Mouse (Mus musculus) forebrain, embryonic 14.5 days (tissue): Measurements from ENCODE around the gene 2210016F16Rik. TPM values are rescaled to one million over a fixed set of nuclear protein-coding genes. Genes with fewer than 3 reads are reported as not detected.
"Not testable (repeated sequence)": the region's sequence is repeated elsewhere in the genome, so short reads cannot be mapped to it uniquely, and the experiment has no call there.

Experiments
- ATAC-seq: fragments of 200-750 bp; cut with Nextera tagmentation; 2 replicates; pipeline ENCODE4 v1.8.0; 2017; ENCODE audit warnings: mild to moderate bottlenecking, moderate library complexity
- DNase-seq: peaks from one replicate; pipeline ENCODE4 v3.0.0-alpha.2; 2015; ENCODE audit warnings: low spot score
- H3K27ac ChIP-seq: fragments of 300-500 bp; sonication (generic); 2 replicates; pipeline ENCODE4 v1.5.1; 2014; ENCODE audit warnings: low read depth, mild to moderate bottlenecking, control low read depth, low read length, moderate library complexity
- H3K27me3 ChIP-seq: fragments of 300-500 bp; sonication (generic); replicated peaks from 2 replicates; pipeline ENCODE4 v1.6.1; 2014; ENCODE audit warnings: low read length, control low read depth, mixed read lengths; ENCODE audit not compliant: control insufficient read depth, insufficient read depth
- H3K36me3 ChIP-seq: fragments of 300-500 bp; sonication (generic); 2 replicates; pipeline ENCODE4 v1.6.1; 2014; ENCODE audit warnings: low read length, control low read depth; ENCODE audit not compliant: control insufficient read depth, insufficient read depth
- H3K4me1 ChIP-seq: fragments of 300-500 bp; sonication (generic); 2 replicates; pipeline ENCODE4 v1.6.1; 2014; ENCODE audit warnings: antibody characterized with exemption, low read length, control low read depth; ENCODE audit not compliant: control insufficient read depth, insufficient read depth
- H3K4me2 ChIP-seq: fragments of 300-500 bp; sonication (generic); 2 replicates; pipeline ENCODE4 v1.6.1; 2014; ENCODE audit warnings: mild to moderate bottlenecking, control low read depth, low read length
- H3K4me3 ChIP-seq: fragments of 300-500 bp; sonication (generic); 2 replicates; pipeline ENCODE4 v1.5.1; 2014; ENCODE audit warnings: low read depth, low read length, control low read depth
- H3K9ac ChIP-seq: fragments of 300-500 bp; sonication (generic); 2 replicates; pipeline ENCODE4 v1.6.1; 2014; ENCODE audit warnings: mild to moderate bottlenecking, low read length, control low read depth, moderate library complexity
- H3K9me3 ChIP-seq: fragments of 300-500 bp; sonication (generic); replicated peaks from 2 replicates; pipeline ENCODE4 v1.6.1; 2016; ENCODE audit warnings: low read length, control low read depth, mixed read lengths; ENCODE audit not compliant: control insufficient read depth
- WGBS: fragments of 180-500 bp; shearing (Covaris S2); extraction: QIAGEN DNeasy Blood & Tissue Kit; methylation state at CpG from one replicate; pipeline ENCODE4 v1.1.7; 2014; 5-methylcytosine and 5-hydroxymethylcytosine counted together
- polyA plus RNA-seq: library from polyadenylated mRNA; unstranded; fragments of >200 nt; fragmentation: Nextera tagmentation; extraction: Ambion mirVana; gene quantifications from 2 replicates; pipeline ENCODE4 v1.2.1, GENCODE M21; 2014

Gene 2210016F16Rik
- polyA plus RNA-seq, 1 experiment from 2014 or later: 28.9 TPM

DNA sequence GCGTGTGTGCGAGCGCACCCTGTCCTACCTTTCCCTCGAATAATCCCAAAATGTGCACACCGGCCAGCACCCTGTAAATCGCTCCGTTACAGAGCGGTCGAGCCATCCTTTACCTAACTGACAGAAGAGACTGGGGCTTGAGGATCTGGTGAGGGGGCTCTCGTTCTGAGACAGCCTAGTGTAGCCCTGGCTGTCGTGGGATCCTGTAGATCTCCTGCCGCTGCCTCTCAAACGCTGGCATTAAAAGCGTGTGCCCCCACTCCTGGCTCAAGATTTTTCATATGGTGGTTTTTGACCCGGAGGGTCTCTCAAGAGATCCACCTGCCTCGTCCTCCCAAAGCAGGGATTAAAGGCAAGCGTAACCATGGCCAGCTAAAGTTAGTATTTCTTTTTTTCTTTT, 18.2 kb upstream of the 2210016F16Rik start, which contains the start of gene Hnrnpk:
Gene Hnrnpk, minus strand, starts transcription at position 101 of the 400 bp plus-strand sequence.
- Histone ChIP-seq H3K4me2 (peak within 1 kb of the TSS; percentile 46), H3K4me3 (peak within 1 kb of the TSS; percentile 99), H3K27ac (peak within 1 kb of the TSS; percentile 100), H3K9ac (peak within 1 kb of the TSS; percentile 100)
- WGBS: 6% methylated on average over 16 of the region's 17 CpGs
- DNase-seq, H3K27me3 ChIP-seq, H3K9me3 ChIP-seq, H3K36me3 ChIP-seq, H3K4me1 ChIP-seq, ATAC-seq: not testable (repeated sequence)

DNA sequence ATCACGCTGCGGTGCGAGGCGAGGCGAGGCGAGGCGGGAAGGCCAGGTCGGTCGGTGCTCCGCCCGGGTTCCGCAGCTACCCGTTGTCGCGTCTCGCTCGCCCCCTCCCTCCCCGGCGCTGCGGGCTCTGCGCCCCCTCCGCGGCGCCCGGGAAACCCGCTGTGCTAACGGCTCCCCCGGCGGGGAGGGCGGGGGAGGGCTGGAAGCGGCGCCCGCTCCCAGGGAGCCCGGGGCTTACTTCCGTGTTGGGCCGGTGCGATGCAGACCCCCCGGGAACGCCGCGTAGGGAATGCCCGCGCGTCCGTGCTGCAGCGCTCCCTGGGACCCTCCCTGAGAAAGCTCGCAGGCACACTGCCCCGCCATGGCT, 17.7 kb upstream of the 2210016F16Rik start:
- 1% methylated on average over 34 of the region's 48 CpGs for WGBS
- Histone ChIP-seq H3K9ac (peak overlapping the region; percentile 100), H3K36me3 (peaks cover 11% of the 10 kb centered on the region), H3K4me2 (peak overlapping the region; percentile 46), H3K9me3 (no peaks in the 10 kb centered on the region), H3K4me3 (peak overlapping the region; percentile 99), H3K27me3 (no peaks in the 10 kb centered on the region), H3K27ac (peak overlapping the region; percentile 100), H3K4me1 (peaks cover 4% of the 10 kb centered on the region; the same call in 1 of the 2 replicates)
- peak; percentile 69; the same call in 1 of the 2 replicates for ATAC-seq
- no peak for DNase-seq

DNA sequence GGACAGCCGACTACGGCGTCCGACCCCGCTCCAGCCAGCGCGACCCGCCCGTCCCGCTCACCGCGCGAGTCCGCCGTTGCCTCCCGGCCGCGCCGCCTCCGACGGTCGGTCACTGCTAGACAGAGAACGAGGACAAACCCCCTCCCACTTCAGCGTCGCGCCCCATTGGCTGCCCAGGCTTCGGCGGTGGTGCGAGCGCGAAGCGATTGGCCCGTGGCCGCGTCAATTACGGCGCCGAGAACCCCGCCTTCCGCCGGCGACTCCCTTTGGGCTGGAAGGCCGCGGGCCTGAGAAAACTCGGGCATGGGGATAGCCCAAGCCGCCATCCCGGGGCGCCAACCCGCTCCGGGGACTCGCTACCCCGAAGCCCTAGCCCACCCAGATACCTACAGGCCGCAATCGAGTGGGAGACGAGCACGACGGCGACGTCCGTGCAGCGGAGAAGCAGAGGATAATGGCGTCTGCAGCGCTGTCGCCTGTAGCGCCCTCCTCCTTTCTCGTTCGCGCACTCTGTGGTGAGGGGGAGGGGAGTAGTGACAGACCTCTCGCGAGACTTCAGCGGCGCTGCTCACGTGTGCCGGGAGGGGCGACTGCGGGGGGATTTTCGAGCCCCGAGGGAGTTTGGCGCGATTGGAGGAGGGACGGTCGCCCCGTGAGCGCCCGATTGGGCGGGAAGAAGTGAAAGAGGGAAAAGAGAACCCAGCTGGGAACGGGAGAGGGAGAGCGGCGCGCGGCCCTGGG, 17.1 kb upstream of the 2210016F16Rik start, which contains the start of gene Rmi1:
Gene Rmi1, plus strand, starts transcription at position 246 of the 741 bp plus-strand sequence.
- DNase-seq (peak; percentile 99), ATAC-seq (peak; percentile 96)
- Histone ChIP-seq H3K36me3 (peaks cover 16% of the 10 kb centered on the region), H3K9ac (peak within 1 kb of the TSS; percentile 100), H3K4me1 (peaks cover 4% of the 10 kb centered on the region; the same call in 1 of the 2 replicates), H3K4me2 (peak within 1 kb of the TSS; percentile 68), H3K9me3 (no peaks in the 10 kb centered on the region), H3K4me3 (peak within 1 kb of the TSS; percentile 99), H3K27me3 (no peaks in the 10 kb centered on the region), H3K27ac (peak within 1 kb of the TSS; percentile 100)
- under 1% methylated on average over 84 of the region's 91 CpGs for WGBS

DNA sequence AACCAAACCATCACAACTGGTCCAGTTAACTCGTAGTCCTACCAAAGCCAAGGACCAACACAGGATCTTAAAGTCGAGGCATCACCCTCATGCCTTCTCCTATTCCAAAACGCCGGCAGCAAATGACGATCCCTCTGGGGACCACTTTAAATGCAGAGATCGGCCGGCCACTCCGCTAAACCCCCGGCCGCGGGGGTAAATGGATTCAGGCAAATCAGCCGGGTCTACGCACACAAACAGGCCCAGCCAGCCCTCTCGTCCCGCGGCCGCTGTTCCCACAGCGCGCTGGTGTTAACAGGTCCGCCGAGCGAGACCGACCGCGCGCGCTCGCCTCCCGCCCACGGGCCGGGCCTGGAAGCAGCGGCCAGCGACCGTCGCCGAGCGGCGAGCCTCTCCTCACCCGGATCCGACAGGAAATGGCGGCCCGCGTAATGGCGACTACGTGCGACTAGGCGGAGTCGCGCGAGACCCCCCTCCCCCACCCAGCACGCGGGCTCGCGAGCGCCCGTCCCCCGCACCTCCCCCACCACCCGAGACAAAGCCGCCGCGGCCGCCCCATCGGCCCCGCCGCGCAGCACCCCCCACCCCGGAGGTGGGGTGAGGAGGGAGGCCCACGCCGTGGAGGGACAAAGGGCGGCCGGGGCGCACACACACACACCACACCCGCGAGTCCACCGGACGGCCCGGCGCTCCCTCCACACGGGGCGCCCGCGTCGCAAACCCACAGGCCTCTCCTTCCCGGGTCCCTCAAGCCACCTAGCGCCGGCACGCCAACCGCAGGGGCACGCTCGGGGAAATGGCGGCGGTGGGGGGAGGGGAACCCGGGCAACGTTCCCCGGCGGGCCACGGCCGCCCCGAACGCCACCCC, 16.3 kb upstream of the 2210016F16Rik start:
- Histone ChIP-seq H3K4me3 (peak overlapping the region; percentile 99), H3K9ac (peak overlapping the region; percentile 100), H3K27ac (peak overlapping the region; percentile 100), H3K36me3 (peaks cover 23% of the 10 kb centered on the region), H3K4me2 (peak overlapping the region; percentile 68), H3K27me3 (no peaks in the 10 kb centered on the region), H3K9me3 (no peaks in the 10 kb centered on the region), H3K4me1 (peaks cover 4% of the 10 kb centered on the region; the same call in 1 of the 2 replicates)
- ATAC-seq (peak; percentile 37), DNase-seq (peak; percentile 85)
- WGBS: under 1% methylated on average over 53 of the region's 100 CpGs

DNA sequence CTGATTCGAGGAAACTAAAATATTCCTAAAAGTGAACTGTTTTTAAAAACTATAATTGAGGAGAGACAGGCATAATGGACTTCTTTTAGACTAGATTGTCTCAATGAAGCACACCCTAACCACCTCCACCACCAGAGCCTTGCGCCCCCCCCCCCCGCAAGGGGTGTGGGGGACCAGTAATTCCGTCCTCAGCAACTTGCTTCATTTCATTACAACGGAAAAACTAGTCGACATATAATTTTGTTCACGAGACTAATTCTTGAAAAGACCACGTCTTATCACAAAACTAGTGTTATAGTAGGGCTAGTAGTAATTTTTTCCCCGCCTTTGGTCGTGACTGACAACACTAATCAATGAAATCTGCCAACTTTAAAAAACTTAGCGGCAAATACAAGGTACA, 15.6 kb upstream of the 2210016F16Rik start:
- WGBS: under 1% methylated on average over 11 of the region's 11 CpGs
- Histone ChIP-seq H3K4me1 (peaks cover 4% of the 10 kb centered on the region; the same call in 1 of the 2 replicates), H3K9me3 (no peaks in the 10 kb centered on the region), H3K27me3 (no peaks in the 10 kb centered on the region), H3K27ac (no peak overlapping the region), H3K4me2 (peak overlapping the region; percentile 68), H3K4me3 (peak overlapping the region; percentile 99), H3K9ac (peak overlapping the region; percentile 100), H3K36me3 (peaks cover 31% of the 10 kb centered on the region)
- DNase-seq (no peak), ATAC-seq (no peak)

DNA sequence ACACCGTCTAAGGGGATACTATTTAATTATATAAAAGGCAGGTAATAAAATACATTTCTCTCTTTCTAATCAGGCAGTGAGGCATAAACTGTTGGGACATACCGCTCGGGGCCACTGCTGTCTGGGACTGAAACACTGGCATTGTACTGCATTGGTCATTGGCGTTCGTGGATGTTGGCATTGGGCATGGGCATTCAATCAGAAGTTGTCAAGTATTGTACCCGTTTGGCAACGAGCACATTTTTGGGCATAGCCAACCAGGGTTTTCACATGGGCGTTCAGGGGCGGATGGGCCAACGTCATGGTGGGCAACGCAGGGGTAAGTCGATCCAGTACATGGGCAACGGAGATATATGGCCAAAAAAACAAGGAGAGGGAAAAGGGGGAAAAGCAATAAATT, 12.6 kb upstream of the 2210016F16Rik start:
- ATAC-seq: no peak
- H3K4me1 ChIP-seq: peaks cover 4% of the 10 kb centered on the region; the same call in 1 of the 2 replicates
- H3K9me3 ChIP-seq: no peaks in the 10 kb centered on the region
- H3K27ac ChIP-seq: no peak overlapping the region
- no peak overlapping the region for H3K4me3 ChIP-seq
- H3K4me2 ChIP-seq: no peak overlapping the region
- no peak overlapping the region for H3K9ac ChIP-seq
- 69% methylated on average over 13 of the region's 13 CpGs for WGBS
- no peak for DNase-seq
- H3K36me3 ChIP-seq: peaks cover 58% of the 10 kb centered on the region
- no peaks in the 10 kb centered on the region for H3K27me3 ChIP-seq

DNA sequence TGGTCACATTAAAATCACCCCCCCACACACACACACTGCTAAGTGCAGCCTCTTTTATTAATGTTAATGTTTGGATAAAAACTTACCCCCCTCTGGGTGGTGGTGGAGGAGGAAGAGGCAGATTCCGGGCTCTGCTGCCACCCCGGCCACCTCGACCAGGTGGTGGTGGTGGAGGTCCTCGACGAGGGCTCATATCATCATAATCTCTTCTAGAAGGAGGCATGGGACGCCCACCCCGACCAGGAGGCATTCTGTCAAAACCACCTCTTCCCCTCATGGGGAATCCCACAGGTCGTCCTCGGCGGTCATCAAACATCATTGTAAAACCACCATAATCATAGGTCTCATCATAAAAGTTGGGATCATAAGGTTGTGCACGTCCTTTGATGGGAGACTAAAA, 9.4 kb upstream of the 2210016F16Rik start:
- H3K27ac ChIP-seq, DNase-seq, H3K9ac ChIP-seq, H3K4me3 ChIP-seq, H3K4me1 ChIP-seq, H3K27me3 ChIP-seq, H3K4me2 ChIP-seq, H3K9me3 ChIP-seq: not testable (repeated sequence)
- 91% methylated on average over 11 of the region's 11 CpGs for WGBS
- ATAC-seq: 0 out of 2 replicates have a peak, but pooled peaks have one; percentile 11
- peaks cover 74% of the 10 kb centered on the region for H3K36me3 ChIP-seq

DNA sequence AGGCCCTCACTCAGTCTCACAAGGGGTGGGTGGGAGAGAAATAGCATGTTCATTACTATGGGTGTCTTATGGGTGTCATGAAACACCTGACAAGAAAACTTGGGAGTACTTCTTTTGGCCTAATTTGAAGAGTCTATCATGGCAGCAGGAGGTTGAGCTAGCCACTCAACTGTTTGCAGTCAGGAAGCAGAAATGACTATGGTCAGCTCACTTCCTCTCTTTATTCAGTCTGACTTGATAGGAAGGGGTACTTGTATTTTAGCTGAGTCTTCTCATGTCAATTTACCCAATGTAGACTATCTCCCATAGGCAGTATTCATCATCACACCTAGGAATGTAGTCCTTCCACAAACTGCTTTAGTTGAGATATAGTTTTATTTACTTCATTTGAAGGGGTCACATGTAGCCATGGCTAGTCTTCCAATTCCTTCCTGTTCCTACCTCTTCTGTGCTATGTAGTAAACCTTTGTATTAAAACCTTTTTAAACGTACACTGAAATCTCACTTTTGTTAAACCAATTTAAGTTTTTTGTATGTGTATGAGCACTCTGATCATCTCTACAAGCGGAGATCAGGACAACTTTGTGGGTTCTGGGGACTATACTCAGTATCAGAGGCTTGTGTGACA, 4.4 kb upstream of the 2210016F16Rik start:
- no peak overlapping the region for H3K4me2 ChIP-seq
- no peak for ATAC-seq
- no peaks in the 10 kb centered on the region for H3K27me3 ChIP-seq
- WGBS: 73% methylated on average over 2 of the region's 2 CpGs
- no peaks in the 10 kb centered on the region for H3K9me3 ChIP-seq
- no peak for DNase-seq
- H3K4me3 ChIP-seq: no peak overlapping the region
- H3K4me1 ChIP-seq: no peaks in the 10 kb centered on the region
- H3K36me3 ChIP-seq: peaks cover 36% of the 10 kb centered on the region
- no peak overlapping the region for H3K9ac ChIP-seq
- no peak overlapping the region for H3K27ac ChIP-seq
